12 mouse cellular contexts compared by ENCODE assay signal in genomic region chr2:80486851-80487250, GRCm38 (mm10). TPM values are rescaled to one million over a fixed set of nuclear protein-coding genes. Genes with fewer than 3 reads are reported as not detected.
DNase-seq lines count a peak whose midpoint lies in the region; ATAC-seq and TF ChIP-seq lines count a peak whose summit lies in the region.
"Had no signal": no experiment of that assay in that cellular context is flagged by ENCODE, and none has a peak within 500 bp of the region (broad histone marks: within the 10 kb centered on the region; RNA-seq: fewer than 3 reads in every experiment).

No protein-coding gene starts in this region.

- H3K9ac ChIP-seq in kidney, embryonic 15.5 days, result no peak overlapping the region

- H3K27me3 ChIP-seq in kidney, embryonic 15.5 days, result no peaks in the 10 kb centered on the region

- ATAC-seq in kidney, embryonic 15.5 days (replicated peaks; ENCODE audit: low FRiP score), result peak; percentile 88
- ATAC-seq: hindbrain, embryonic 16.5 days had no signal

- H3K9me3 ChIP-seq in kidney, embryonic 15.5 days (replicated peaks), result no peaks in the 10 kb centered on the region
- H3K9me3 ChIP-seq: midbrain, embryonic 10.5 days had no signal

- DNase-seq in kidney, adult 18-20 months, result no peak
- DNase-seq in adrenal gland, adult 8-10 months, result peak; percentile 83
- peak; percentile 32 for DNase-seq in gastrocnemius, postnatal 10 days
- no peak for DNase-seq in lung, postnatal 25 days (ENCODE audit: low spot score)
- no peak for DNase-seq in lung, postnatal 14 days
- DNase-seq: cerebellum, adult 8-10 months; kidney, postnatal 36 days had no signal

- TF ChIP-seq POLR2A in olfactory bulb, adult 2 months (IDR thresholded peaks at IDR 0.05; ENCODE audit: insufficient read depth, low read depth, low read length), result no peak

- H3K4me2 ChIP-seq in kidney, embryonic 15.5 days, result no peak overlapping the region

- WGBS in kidney, embryonic 15.5 days, result 55% methylated on average over 5 of the region's 5 CpGs
- WGBS in olfactory bulb, adult 2 months, result 54% methylated on average over 5 of the region's 5 CpGs

- no peaks in the 10 kb centered on the region for H3K36me3 ChIP-seq in kidney, embryonic 15.5 days
- H3K36me3 ChIP-seq: forebrain, embryonic 10.5 days; midbrain, embryonic 10.5 days had no signal

- H3K4me3 ChIP-seq in kidney, embryonic 15.5 days (replicated peaks), result no peak overlapping the region
- H3K4me3 ChIP-seq in olfactory bulb, adult 2 months (ENCODE audit: insufficient read depth, low read depth, low read length), result no peak overlapping the region
- H3K4me3 ChIP-seq: forebrain, embryonic 10.5 days; midbrain, embryonic 10.5 days had no signal

- 0 out of 2 replicates have a peak overlapping the region, but pooled peaks have one; percentile 50 for H3K27ac ChIP-seq in kidney, embryonic 15.5 days
- peak overlapping the region; percentile 51; the same call in 1 of the 2 replicates for H3K27ac ChIP-seq in olfactory bulb, adult 2 months (ENCODE audit: insufficient read depth, low read depth, low read length)
- H3K27ac ChIP-seq: forebrain, embryonic 10.5 days; midbrain, embryonic 10.5 days had no signal

- H3K4me1 ChIP-seq in kidney, embryonic 15.5 days, result no peaks in the 10 kb centered on the region
- H3K4me1 ChIP-seq in olfactory bulb, adult 2 months (ENCODE audit: control insufficient read depth, insufficient read depth, low read length), result peaks cover 4% of the 10 kb centered on the region
- H3K4me1 ChIP-seq: midbrain, embryonic 10.5 days had no signal

- TF ChIP-seq CTCF in olfactory bulb, adult 2 months (IDR thresholded peaks at IDR 0.05; ENCODE audit: insufficient read depth, low read depth, low read length), result no peak

RNA-seq across cellular contexts. Expression of gene Frzb, which starts 39.4 kb away (rescaled TPM):
- 24.6 and 26.1 TPM in 2 replicates for polyA plus RNA-seq in kidney, embryonic 15.5 days (2015; fragmentation: Nextera tagmentation; extraction: Ambion mirVana)
- 100 to 1,000 TPM in 2 of 4 experiments, 1 to 10 TPM in 2; 3.6 to 312 (median 140) TPM for total RNA-seq in adrenal gland, adult 8-10 months (2022)
- total RNA-seq in gastrocnemius, postnatal 10 days (2021), result 10 to 100 TPM; 51.6 to 55.5 TPM
- not detected in 2 replicates for polyA plus RNA-seq in olfactory bulb, adult 2 months (2012; ENCODE audit: insufficient read depth, insufficient read length, low replicate concordance, missing spikeins)

Comparison
In these comparisons a context has a peak if more than half of its experiments do, and no peak if none do; other contexts are left out.
1. DNase-seq: peak in adrenal gland, adult 8-10 months (single experiment) and gastrocnemius, postnatal 10 days (single experiment); none in kidney, adult 18-20 months (single experiment), lung, postnatal 25 days (single experiment) and lung, postnatal 14 days (single experiment).